Mouse (Mus musculus) urinary bladder, postnatal 10 days (tissue): ENCODE results near the gene Epn1.

Source experiments
- DNase-seq: peaks from one replicate; pipeline ENCODE4 v3.0.0; 2022; ENCODE audit warnings: low spot score

The Epn1 gene

GRCm38 (mm10) chr7:5080010-5080751 is at the start of gene Epn1:
Gene Epn1 (plus strand): TSS chr7:5080235.
- DNase-seq: peak; percentile 84

DNA sequence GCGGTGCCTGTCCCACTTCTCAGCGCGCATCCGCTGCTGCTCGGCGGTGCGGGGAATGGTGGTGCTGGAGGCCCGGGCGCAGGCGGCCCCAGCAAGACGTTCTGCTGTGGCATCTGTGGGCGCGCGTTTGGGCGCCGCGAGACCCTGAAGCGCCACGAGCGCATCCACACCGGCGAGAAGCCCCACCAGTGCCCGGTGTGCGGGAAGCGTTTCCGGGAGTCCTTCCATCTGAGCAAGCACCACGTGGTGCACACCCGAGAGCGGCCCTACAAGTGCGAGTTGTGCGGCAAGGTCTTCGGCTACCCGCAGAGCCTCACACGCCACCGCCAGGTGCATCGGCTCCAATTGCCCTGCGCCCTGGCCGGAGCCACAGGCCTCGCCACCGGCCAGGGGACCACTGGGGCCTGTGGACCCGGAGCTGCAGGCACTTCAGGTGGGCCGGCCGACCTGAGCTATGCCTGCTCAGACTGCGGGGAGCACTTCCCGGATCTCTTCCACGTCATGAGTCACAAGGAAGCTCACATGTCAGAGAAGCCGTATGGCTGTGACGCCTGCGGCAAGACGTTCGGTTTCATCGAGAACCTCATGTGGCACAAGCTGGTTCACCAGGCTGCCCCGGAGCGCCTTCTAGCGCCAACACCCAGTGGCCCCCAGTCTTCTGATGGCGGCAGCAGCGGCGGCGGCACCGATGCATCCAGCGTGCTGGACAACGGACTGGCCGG is 49.3 kb upstream of the Epn1 start:
- no peak for DNase-seq

DNA sequence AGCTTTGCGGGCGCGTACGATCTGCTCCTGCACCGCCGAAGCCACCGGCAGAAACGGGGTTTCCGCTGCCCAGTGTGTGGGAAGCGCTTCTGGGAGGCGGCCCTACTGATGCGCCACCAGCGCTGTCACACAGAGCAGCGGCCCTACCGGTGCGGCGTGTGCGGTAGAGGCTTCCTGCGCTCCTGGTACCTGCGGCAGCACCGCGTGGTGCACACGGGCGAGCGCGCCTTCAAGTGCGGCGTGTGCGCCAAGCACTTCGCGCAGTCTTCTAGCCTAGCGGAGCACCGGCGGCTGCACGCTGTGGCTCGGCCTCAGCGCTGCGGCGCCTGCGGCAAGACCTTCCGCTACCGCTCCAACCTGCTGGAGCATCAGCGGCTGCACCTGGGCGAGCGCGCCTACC is 48.5 kb upstream of the Epn1 start:
- DNase-seq: no peak

- DNase-seq: no peak
Measured at GRCm38 (mm10) chr7:5033818-5034217, 46.2 kb upstream of the Epn1 start, which contains the start of gene 4632433K11Rik. Gene 4632433K11Rik (plus strand): TSS chr7:5034118.

- no peak for DNase-seq
Measured at GRCm38 (mm10) chr7:5035628-5036027, 44.4 kb upstream of the Epn1 start.

- no peak for DNase-seq
Measured at GRCm38 (mm10) chr7:5036136-5036535, 43.9 kb upstream of the Epn1 start.

GRCm38 (mm10) chr7:5037026-5037425 is 43.0 kb upstream of the Epn1 start:
- no peak for DNase-seq

DNA sequence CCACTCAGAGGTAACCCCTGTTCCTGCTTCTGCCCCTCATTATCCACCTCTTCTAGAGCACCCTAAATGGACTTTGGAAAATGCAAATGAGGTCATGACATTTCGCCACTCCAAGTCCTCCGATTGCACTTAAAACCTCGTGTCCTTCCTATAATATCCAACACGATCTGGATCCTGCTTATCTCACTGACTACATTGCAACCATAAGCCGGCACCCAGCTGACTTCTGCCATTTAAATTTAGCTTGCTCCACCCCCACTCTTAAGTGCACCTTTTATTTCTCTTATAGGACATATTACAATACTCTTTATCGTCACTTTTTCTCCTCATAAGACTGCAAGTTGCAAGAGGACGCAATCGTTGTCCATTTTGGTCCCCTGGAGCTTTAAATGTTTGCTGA is 42.6 kb upstream of the Epn1 start:
- DNase-seq: no peak

- DNase-seq: peak; percentile 70
Measured at GRCm38 (mm10) chr7:5038109-5038732, 41.8 kb upstream of the Epn1 start, which contains the start of gene Zfp784. Gene Zfp784 (minus strand): TSS chr7:5038446.

GRCm38 (mm10) chr7:5038940-5039339 is 41.1 kb upstream of the Epn1 start:
- DNase-seq: no peak

- no peak for DNase-seq
Measured at GRCm38 (mm10) chr7:5044981-5045380, 35.1 kb upstream of the Epn1 start.

DNA sequence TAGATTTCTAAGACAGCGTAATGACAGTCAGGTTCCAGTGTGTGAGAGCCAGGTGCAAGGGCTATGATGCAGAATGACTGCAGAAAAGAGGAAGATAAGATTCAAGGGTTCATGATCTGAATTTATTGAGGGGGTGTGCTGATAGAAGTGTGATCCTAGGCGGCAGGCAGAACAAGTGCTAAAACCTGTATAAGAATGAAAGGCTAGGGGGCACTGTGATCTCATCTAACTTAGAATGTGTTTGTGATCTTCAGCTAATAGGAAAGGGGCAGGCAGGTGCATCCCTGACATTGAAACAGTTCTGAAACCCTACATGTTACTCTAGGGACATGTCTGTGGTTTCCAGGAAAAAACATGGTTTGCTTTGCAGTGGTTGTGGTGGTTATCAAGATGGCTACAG is 33.9 kb upstream of the Epn1 start:
- no peak for DNase-seq

DNA sequence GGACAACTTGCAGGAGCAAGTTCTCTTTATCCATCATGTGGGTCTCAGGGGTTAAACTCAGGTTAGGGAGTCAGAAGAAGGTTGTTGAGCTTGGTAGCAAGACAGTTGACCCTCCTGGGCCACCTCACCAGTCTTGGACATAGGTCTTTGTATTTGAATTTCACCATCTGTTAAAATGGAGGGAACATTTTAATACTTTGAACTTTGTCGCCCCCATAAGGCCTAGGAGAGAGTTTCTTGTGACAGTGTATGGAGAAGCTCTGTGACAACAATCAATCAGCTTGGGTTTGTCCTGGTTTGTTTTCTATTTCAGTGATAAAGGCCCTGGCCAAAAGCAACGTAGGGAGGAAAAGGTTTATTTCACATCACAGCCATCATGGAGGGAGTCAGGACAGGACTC is 32.7 kb upstream of the Epn1 start:
- no peak for DNase-seq

DNA sequence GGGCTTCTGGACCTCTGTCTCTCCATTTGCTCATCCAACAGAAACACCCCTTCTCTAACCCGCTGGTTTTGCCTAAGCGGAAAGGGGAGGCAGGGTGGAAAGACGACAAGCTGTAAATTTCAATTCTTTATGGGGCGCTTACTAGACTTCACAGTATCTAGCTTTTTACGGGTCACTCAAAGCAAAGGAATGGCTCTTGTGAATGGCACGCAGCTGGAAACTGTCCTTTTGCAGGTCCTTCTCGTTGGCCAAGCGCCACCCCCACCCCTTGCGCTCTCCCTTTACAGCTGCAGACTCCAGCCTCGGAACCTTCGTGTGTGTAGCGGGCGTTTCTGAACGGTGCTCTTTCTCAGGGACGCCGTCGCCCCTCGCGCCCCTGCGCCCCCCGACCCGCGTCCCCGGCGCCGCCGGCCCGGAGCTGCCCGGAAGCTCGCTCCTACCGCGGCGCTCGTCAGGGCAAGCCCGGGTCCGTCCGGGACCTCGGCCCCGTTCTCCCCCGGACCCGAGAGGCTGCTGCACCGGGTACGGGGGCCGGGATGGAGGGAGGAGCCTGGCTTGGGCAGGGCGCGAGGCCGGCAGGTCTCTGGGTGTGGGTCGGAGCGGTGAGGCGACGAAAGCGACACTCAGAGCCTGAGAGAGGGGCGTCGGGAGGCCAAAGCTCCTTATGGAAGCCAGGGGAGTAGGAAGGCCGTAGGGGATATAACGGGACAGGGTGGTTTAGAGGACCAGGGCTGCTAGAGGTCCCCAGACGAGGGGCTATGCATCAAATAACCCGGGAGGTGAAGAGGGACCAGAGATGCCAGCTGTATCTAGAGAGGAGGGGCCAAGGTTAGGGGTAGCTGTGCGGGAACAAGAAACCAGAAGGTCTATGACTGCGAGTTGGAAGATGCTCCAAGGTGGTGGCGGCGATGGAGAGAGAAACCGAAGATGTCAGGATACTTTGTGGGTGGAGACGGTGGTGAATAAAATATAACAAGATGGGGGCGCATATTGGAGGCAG is 28.5 kb upstream of the Epn1 start, which contains the start of gene Zfp580:
Gene Zfp580, plus strand, starts transcription at position 346 of the 1,000 bp plus-strand sequence.
- no peak for DNase-seq

GRCm38 (mm10) chr7:5052438-5052837 is 27.6 kb upstream of the Epn1 start:
- no peak for DNase-seq

GRCm38 (mm10) chr7:5052931-5053343 is 27.1 kb upstream of the Epn1 start:
- no peak for DNase-seq

DNA sequence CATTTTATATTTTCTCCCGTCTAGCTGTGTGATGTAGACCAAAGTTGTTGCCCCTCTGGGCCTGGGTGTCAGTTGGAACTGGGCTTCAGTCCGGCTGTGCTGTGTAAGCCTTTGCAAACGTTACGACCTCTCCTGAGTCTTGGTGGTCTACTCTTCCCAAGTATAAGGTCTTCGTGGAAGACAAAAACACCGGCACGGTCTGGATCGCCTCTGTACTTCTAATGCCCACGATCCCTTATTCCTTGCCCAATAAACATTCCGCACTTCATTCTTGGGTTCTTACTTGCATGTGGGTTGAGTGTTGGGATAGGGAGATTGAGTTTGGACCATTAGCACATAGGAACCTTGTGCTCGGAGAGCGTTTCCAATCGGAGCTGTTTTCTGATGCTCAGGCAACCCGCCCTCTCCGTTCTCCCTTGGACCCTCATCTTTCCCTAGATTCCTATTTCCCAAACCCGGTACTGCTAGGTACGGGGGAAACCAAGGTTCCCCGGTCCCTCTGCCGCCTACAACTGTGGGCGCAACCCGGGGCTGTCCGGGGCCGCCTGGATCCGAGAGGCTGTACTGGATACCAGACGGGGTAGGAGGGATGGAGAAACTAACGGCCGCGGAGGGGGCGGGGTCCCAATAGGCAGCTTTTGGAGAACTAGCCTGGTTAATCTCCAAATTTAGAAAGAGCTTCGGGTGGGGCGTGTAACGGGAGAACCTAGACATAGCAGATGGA is 26.4 kb upstream of the Epn1 start:
- no peak for DNase-seq

- DNase-seq: no peak
Measured at GRCm38 (mm10) chr7:5056651-5057263, 23.3 kb upstream of the Epn1 start.

- DNase-seq: no peak
Measured at GRCm38 (mm10) chr7:5057381-5057780, 22.7 kb upstream of the Epn1 start.

GRCm38 (mm10) chr7:5057804-5058203 is 22.2 kb upstream of the Epn1 start:
- DNase-seq: no peak
